31 mouse cellular contexts compared by ENCODE assay signal in the genomic region with DNA sequence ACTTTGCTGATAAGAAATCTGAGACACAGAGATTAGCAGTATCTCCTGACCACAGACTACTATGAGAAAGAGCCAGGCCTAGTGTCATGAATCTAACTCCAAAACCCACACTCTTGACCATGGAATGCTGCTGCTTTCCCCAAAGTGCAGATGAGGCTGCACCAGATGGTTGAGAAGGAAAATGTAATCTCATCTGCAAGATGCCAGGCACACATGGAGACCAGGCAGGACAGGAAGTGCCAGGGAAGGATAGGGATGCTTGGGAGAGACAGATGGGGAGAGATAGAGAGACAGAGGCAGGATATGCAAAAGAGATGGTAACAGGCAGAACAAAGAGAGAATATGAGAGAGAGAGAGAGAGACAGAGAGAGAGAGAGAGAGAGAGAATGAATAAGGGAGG. TPM values are rescaled to one million over a fixed set of nuclear protein-coding genes. Genes with fewer than 3 reads are reported as not detected.
DNase-seq lines count a peak whose midpoint lies in the region; ATAC-seq and TF ChIP-seq lines count a peak whose summit lies in the region.
"Had no signal": no experiment of that assay in that cellular context is flagged by ENCODE, and none has a peak within 500 bp of the region (broad histone marks: within the 10 kb centered on the region; RNA-seq: fewer than 3 reads in every experiment).

No protein-coding gene starts in this region.

- TF ChIP-seq CTCF in gastrocnemius, adult 2 months (IDR thresholded peaks at IDR 0.05): no peak
- no peak for TF ChIP-seq CTCF in heart, postnatal 0 days (IDR thresholded peaks at IDR 0.05; ENCODE audit: low read depth)
- no peak for TF ChIP-seq CTCF in lung, embryonic 14.5 days (IDR thresholded peaks at IDR 0.05; ENCODE audit: low read depth)

- TF ChIP-seq EP300 in heart, postnatal 0 days (IDR thresholded peaks at IDR 0.05; ENCODE audit: low read depth): no peak

- no peak for ATAC-seq in heart, postnatal 0 days (ENCODE audit: insufficient read depth, low read depth)
- no peak for ATAC-seq in lung, embryonic 14.5 days (ENCODE audit: insufficient read depth)
- ATAC-seq: forebrain, embryonic 14.5 days; intestine, postnatal 0 days; midbrain, embryonic 16.5 days had no signal

- H3K4me1 ChIP-seq in heart, postnatal 0 days (ENCODE audit: control insufficient read depth, insufficient read depth): no peaks in the 10 kb centered on the region
- H3K4me1 ChIP-seq in lung, embryonic 14.5 days (ENCODE audit: insufficient read depth): no peaks in the 10 kb centered on the region
- peaks cover 4% of the 10 kb centered on the region for H3K4me1 ChIP-seq in brown adipose tissue, adult 24 weeks (ENCODE audit: control insufficient read depth, insufficient read depth, insufficient read length, low read length)
- H3K4me1 ChIP-seq: embryonic facial prominence, embryonic 12.5 days; limb, embryonic 13.5 days had no signal

- H3K9me3 ChIP-seq in heart, postnatal 0 days (replicated peaks; ENCODE audit: control insufficient read depth, low read length): no peaks in the 10 kb centered on the region
- H3K9me3 ChIP-seq in lung, embryonic 14.5 days (ENCODE audit: low read depth, low read length): no peaks in the 10 kb centered on the region
- H3K9me3 ChIP-seq: embryonic facial prominence, embryonic 12.5 days; G1E; heart, embryonic 15.5 days; limb, embryonic 13.5 days; liver, embryonic 15.5 days; midbrain, embryonic 10.5 days had no signal

- no peak overlapping the region for H3K9ac ChIP-seq in heart, postnatal 0 days (replicated peaks; ENCODE audit: low read depth, low read length)
- H3K9ac ChIP-seq in lung, embryonic 14.5 days: no peak overlapping the region
- H3K9ac ChIP-seq: embryonic facial prominence, embryonic 12.5 days; heart, embryonic 15.5 days; hindbrain, embryonic 14.5 days; limb, embryonic 13.5 days; liver, embryonic 15.5 days had no signal

- no peak for DNase-seq in gastrocnemius, adult 2 months
- DNase-seq in gastrocnemius, adult 18-20 months (ENCODE audit: low spot score): no peak
- DNase-seq in heart, postnatal 0 days (ENCODE audit: low spot score): no peak
- no peak for DNase-seq in heart, adult 18-20 months
- no peak for DNase-seq in lung, embryonic 14.5 days
- no peak for DNase-seq in lung, postnatal 25 days (ENCODE audit: low spot score)
- DNase-seq: adrenal gland, adult 8-10 months; cerebellum, adult 11 months; cerebellum, adult 9-11 months; embryo, embryonic 11 days; gastrocnemius, postnatal 10 days; kidney, adult 9 months; kidney, postnatal 4 days; lung, postnatal 14 days; right cerebral cortex, postnatal 4 days; thymus, adult 18-20 months; thymus, postnatal 25 days had no signal

- H3K4me2 ChIP-seq in heart, postnatal 0 days (ENCODE audit: low read depth, low read length): peak overlapping the region; percentile 37; the same call in 1 of the 2 replicates
- peak overlapping the region; percentile 37 for H3K4me2 ChIP-seq in lung, embryonic 14.5 days
- H3K4me2 ChIP-seq: embryonic facial prominence, embryonic 12.5 days; heart, embryonic 15.5 days; limb, embryonic 13.5 days; liver, embryonic 15.5 days had no signal

- no peaks in the 10 kb centered on the region for H3K36me3 ChIP-seq in heart, postnatal 0 days (replicated peaks; ENCODE audit: control insufficient read depth, insufficient read depth, low read length)
- H3K36me3 ChIP-seq in lung, embryonic 14.5 days (ENCODE audit: insufficient read depth): no peaks in the 10 kb centered on the region
- H3K36me3 ChIP-seq: embryonic facial prominence, embryonic 12.5 days; G1E; heart, embryonic 15.5 days; limb, embryonic 13.5 days; liver, embryonic 15.5 days; midbrain, embryonic 10.5 days had no signal

- H3K27me3 ChIP-seq in heart, postnatal 0 days (ENCODE audit: control insufficient read depth, insufficient read depth, low read length): no peaks in the 10 kb centered on the region
- H3K27me3 ChIP-seq in lung, embryonic 14.5 days (ENCODE audit: insufficient read depth, low read length): 0 out of 2 replicates have a peak, but pooled peaks cover 5% of the 10 kb centered on the region
- H3K27me3 ChIP-seq: embryonic facial prominence, embryonic 12.5 days had no signal

- no peak overlapping the region for H3K27ac ChIP-seq in gastrocnemius, adult 2 months
- no peak overlapping the region for H3K27ac ChIP-seq in heart, postnatal 0 days (ENCODE audit: low read depth)
- H3K27ac ChIP-seq in lung, embryonic 14.5 days (ENCODE audit: low read depth): no peak overlapping the region
- H3K27ac ChIP-seq in brown adipose tissue, adult 24 weeks (replicated peaks; ENCODE audit: low read depth, low read length): peak overlapping the region; percentile 50; the same call in 1 of the 2 replicates
- H3K27ac ChIP-seq: embryonic facial prominence, embryonic 12.5 days; heart, embryonic 15.5 days; hindbrain, embryonic 14.5 days; limb, embryonic 13.5 days; liver, embryonic 15.5 days; midbrain, embryonic 10.5 days; stomach, postnatal 0 days had no signal

- intact Hi-C loops in gastrocnemius, adult 2 months (cut with DNase I): no loop called here

- H3K4me3 ChIP-seq in gastrocnemius, adult 2 months: peak overlapping the region; percentile 67
- no peak overlapping the region for H3K4me3 ChIP-seq in heart, postnatal 0 days (ENCODE audit: low read depth, low read length)
- H3K4me3 ChIP-seq in lung, embryonic 14.5 days (ENCODE audit: low read depth, low read length): peak overlapping the region; percentile 37; the same call in 1 of the 2 replicates
- peak overlapping the region; percentile 73 for H3K4me3 ChIP-seq in brown adipose tissue, adult 24 weeks (ENCODE audit: insufficient read depth, low read depth, low read length)
- H3K4me3 ChIP-seq: embryonic facial prominence, embryonic 12.5 days; limb, embryonic 13.5 days; liver, embryonic 15.5 days; midbrain, embryonic 10.5 days had no signal

RNA-seq across cellular contexts. Expression of gene Aplnr, which starts 4.8 kb away (rescaled TPM):
- 1 to 10 TPM; 2.5 to 5.6 TPM for total RNA-seq in gastrocnemius, adult 2 months (2021)
- 1 to 10 TPM; 1.2 to 3.3 TPM for total RNA-seq in gastrocnemius, adult 18-20 months (2021)
- 39.5 and 47.7 TPM in 2 replicates for total RNA-seq in heart, postnatal 0 days (2014; rRNA removed; ENCODE audit: low replicate concordance)
- polyA plus RNA-seq in heart, postnatal 0 days (2015; fragmentation: Nextera tagmentation; extraction: Ambion mirVana): 54.0 and 59.0 TPM in 2 replicates
- total RNA-seq in heart, adult 18-20 months (2021): 10 to 100 TPM in 1 of 2 experiments, 1 to 10 TPM in 1; 5.7 to 11.3 TPM
- 143 and 148 TPM in 2 replicates for polyA plus RNA-seq in lung, embryonic 14.5 days (2014; fragmentation: Nextera tagmentation; extraction: Ambion mirVana)
- 6.1 and 16.7 TPM in 2 replicates for polyA plus RNA-seq in brown adipose tissue, adult 24 weeks (2012; ENCODE audit: insufficient read depth, insufficient read length, missing spikeins)
- total RNA-seq: hematopoietic stem cell, adult 5-6 weeks had no signal
- polyA plus RNA-seq: G1E had no signal

RNA-seq across cellular contexts. Expression of gene Lrrc55, which starts 56.2 kb away (rescaled TPM):
- 1 to 10 TPM in 1 of 2 experiments, under 1 TPM in 1; 0.56 to 1.1 TPM for total RNA-seq in gastrocnemius, adult 2 months (2021)
- total RNA-seq in gastrocnemius, adult 18-20 months (2021): under 1 TPM; 0.23 to 0.71 TPM
- 0.35 and 0.38 TPM in 2 replicates for total RNA-seq in heart, postnatal 0 days (2014; rRNA removed; ENCODE audit: low replicate concordance)
- polyA plus RNA-seq in heart, postnatal 0 days (2015; fragmentation: Nextera tagmentation; extraction: Ambion mirVana): 0.40 and 0.52 TPM in 2 replicates
- 1 to 10 TPM; 1.2 to 1.5 TPM for total RNA-seq in heart, adult 18-20 months (2021)
- 0.09 and 0.33 TPM in 2 replicates for polyA plus RNA-seq in lung, embryonic 14.5 days (2014; fragmentation: Nextera tagmentation; extraction: Ambion mirVana)
- polyA plus RNA-seq in brown adipose tissue, adult 24 weeks (2012; ENCODE audit: insufficient read depth, insufficient read length, missing spikeins): 0.38 and 0.79 TPM in 2 replicates
- total RNA-seq: hematopoietic stem cell, adult 5-6 weeks; megakaryocyte progenitor cell, adult 5-6 weeks had no signal
- polyA plus RNA-seq: G1E had no signal
